Mouse (Mus musculus): ENCODE measurements around the gene Borcs5.
A peak's percentile ranks its signal among the peaks of the same experiment; 100 is the strongest.

DNA sequence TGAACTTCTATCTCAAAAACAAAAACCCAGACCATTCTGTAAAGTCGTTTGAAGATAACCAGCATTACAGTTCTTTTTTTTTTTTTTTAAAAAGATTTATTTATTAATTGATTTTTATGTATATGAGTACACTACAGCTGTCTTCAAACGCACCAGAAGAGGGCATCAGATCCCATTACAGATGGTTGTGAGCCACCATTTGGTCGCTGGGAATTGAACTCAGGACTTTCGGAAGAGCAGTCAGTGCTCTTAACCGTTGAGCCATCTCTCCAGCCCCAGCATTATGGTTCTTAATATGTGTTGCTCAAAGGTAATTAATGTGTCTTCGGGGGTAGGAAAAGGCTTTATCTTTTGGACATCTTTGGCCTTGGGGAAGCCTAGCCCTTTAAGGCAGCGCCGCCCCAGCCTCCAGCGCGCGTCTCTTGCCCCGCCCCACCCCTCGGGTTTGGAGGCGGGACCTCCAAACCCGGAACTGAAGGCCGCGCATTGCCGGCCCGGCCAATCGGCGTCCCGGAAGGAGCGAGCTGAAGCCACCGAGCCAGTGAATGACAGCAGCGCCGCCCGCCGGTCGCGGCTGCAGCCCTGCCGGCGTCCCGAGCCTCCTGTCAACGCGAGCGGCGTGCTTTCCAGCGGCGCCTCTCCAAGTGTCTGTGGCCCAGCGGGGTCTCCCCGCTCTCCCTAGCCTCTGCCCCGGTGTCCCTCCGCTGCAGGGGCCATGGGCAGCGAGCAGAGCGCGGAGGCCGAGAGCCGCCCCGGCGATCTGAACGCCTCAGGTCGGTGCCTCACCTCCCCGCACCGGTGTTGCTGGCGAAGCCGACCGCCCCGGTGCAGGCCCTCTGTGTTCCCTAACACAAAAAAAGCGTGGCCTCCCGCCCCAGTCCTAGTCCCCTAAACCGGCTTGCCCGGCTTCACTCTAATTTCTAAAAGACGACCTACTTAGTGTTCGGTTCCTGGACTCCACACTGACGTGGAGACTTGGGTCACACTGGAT lies 1.5 kb downstream of the Borcs5 start:
- TF ChIP-seq CTCF (IDR thresholded peaks at IDR 0.05; ENCODE audit: extremely low read depth, insufficient read depth, insufficient read length, insufficient replicate concordance) (peak; percentile 53; the same call in 1 of the 2 replicates), POLR2A (IDR thresholded peaks at IDR 0.05; ENCODE audit: low read depth, low read length) (peak; percentile 8; the same call in 1 of the 2 replicates)

Measured in spleen, adult 2 months (tissue).